Mouse (Mus musculus) adrenal gland, postnatal 10 days (tissue): ENCODE measurements around the gene Slc13a4. TPM values are rescaled to one million over a fixed set of nuclear protein-coding genes. Genes with fewer than 3 reads are reported as not detected.

ENCODE experiments used
- DNase-seq: peaks from one replicate; pipeline ENCODE4 v3.0.0; 2021; ENCODE audit warnings: mixed read lengths
- total RNA-seq, 2 experiments: library from RNA; stranded (reverse); gene quantifications; 2 replicates each; pipeline ENCODE4 v1.2.3; 2021

The Slc13a4 gene
- total RNA-seq, 2 experiments from 2014 or later: 0.30 to 0.33 TPM

- DNase-seq: no peak
These were observed 5.3 kb downstream of the Slc13a4 start for GRCm38 (mm10) chr6:35302581-35302980.

GRCm38 (mm10) chr6:35298323-35298722 is 9.6 kb downstream of the Slc13a4 start:
- DNase-seq: no peak

GRCm38 (mm10) chr6:35297516-35298227 is 10.3 kb downstream of the Slc13a4 start:
- no peak for DNase-seq

- peak; percentile 85 for DNase-seq
These were observed 10.9 kb downstream of the Slc13a4 start for GRCm38 (mm10) chr6:35297001-35297400.

GRCm38 (mm10) chr6:35294964-35295363 is 13.0 kb downstream of the Slc13a4 start:
- DNase-seq: no peak

GRCm38 (mm10) chr6:35289676-35290075 is 18.3 kb downstream of the Slc13a4 start:
- DNase-seq: no peak

- DNase-seq: no peak
These were observed 19.0 kb downstream of the Slc13a4 start for GRCm38 (mm10) chr6:35288920-35289319.

GRCm38 (mm10) chr6:35288114-35288761 is 19.7 kb downstream of the Slc13a4 start:
- DNase-seq: peak; percentile 40

- no peak for DNase-seq
These were observed 28.6 kb downstream of the Slc13a4 start for GRCm38 (mm10) chr6:35279306-35279705.

GRCm38 (mm10) chr6:35277903-35278587 is 29.9 kb downstream of the Slc13a4 start:
- DNase-seq: no peak

- peak; percentile 35 for DNase-seq
These were observed 34.4 kb downstream of the Slc13a4 start for GRCm38 (mm10) chr6:35273391-35274082.

- DNase-seq: no peak
These were observed 35.8 kb downstream of the Slc13a4 start for GRCm38 (mm10) chr6:35271868-35272765.

- no peak for DNase-seq
These were observed 36.7 kb downstream of the Slc13a4 start for GRCm38 (mm10) chr6:35271094-35271855.

GRCm38 (mm10) chr6:35269643-35270042 is 38.3 kb downstream of the Slc13a4 start:
- DNase-seq: no peak

- DNase-seq: no peak
These were observed 39.2 kb downstream of the Slc13a4 start for GRCm38 (mm10) chr6:35268711-35269110.

GRCm38 (mm10) chr6:35265580-35266278 is 42.2 kb downstream of the Slc13a4 start:
- DNase-seq: no peak

GRCm38 (mm10) chr6:35260531-35260930 is 47.4 kb downstream of the Slc13a4 start:
- no peak for DNase-seq

- DNase-seq: peak; percentile 60
These were observed 48.4 kb downstream of the Slc13a4 start for GRCm38 (mm10) chr6:35259526-35259925.

- no peak for DNase-seq
These were observed 49.0 kb downstream of the Slc13a4 start for GRCm38 (mm10) chr6:35258922-35259321.

GRCm38 (mm10) chr6:35257626-35258190 is 50.2 kb downstream of the Slc13a4 start:
- no peak for DNase-seq
